Mouse (Mus musculus): ENCODE data around the gene Ugt1a6b. TPM values are rescaled to one million over a fixed set of nuclear protein-coding genes. Genes with fewer than 3 reads are reported as not detected.

Ugt1a6b gene
- polyA plus RNA-seq, 1 experiment from 2014 or later, result 0.48 TPM

- Histone ChIP-seq H3K9me3 (replicated peaks) (peaks cover 59% of the 10 kb centered on the region), H3K9ac (no peak overlapping the region), H3K27ac (no peak overlapping the region), H3K4me2 (no peak overlapping the region), H3K27me3 (no peaks in the 10 kb centered on the region), H3K4me1 (no peaks in the 10 kb centered on the region), H3K36me3 (ENCODE audit: poor library complexity, severe bottlenecking) (no peaks in the 10 kb centered on the region), H3K4me3 (no peak overlapping the region)
- WGBS, result 60% methylated on average over 8 of the region's 8 CpGs
- ATAC-seq, result no peak
Measured at GRCm38 (mm10) chr1:88212341-88213045, 109.4 kb downstream of the Ugt1a6b start.

- Histone ChIP-seq H3K27ac (no peak overlapping the region), H3K4me2 (no peak overlapping the region), H3K9me3 (replicated peaks) (peaks cover 61% of the 10 kb centered on the region), H3K27me3 (no peaks in the 10 kb centered on the region), H3K4me3 (no peak overlapping the region), H3K4me1 (no peaks in the 10 kb centered on the region), H3K36me3 (ENCODE audit: poor library complexity, severe bottlenecking) (no peaks in the 10 kb centered on the region), H3K9ac (no peak overlapping the region)
- WGBS, result 77% methylated on average over 1 of the region's 1 CpGs
- ATAC-seq, result no peak
Measured at GRCm38 (mm10) chr1:88213061-88213460, 110.0 kb downstream of the Ugt1a6b start.

- H3K4me1 ChIP-seq, result no peaks in the 10 kb centered on the region
- H3K9me3 ChIP-seq (replicated peaks), result peaks cover 61% of the 10 kb centered on the region
- H3K4me3 ChIP-seq, result no peak overlapping the region
- no peak for ATAC-seq
- H3K36me3 ChIP-seq (ENCODE audit: poor library complexity, severe bottlenecking), result no peaks in the 10 kb centered on the region
- no peaks in the 10 kb centered on the region for H3K27me3 ChIP-seq
- no peak overlapping the region for H3K9ac ChIP-seq
- WGBS, result 83% methylated on average over 2 of the region's 2 CpGs
- no peak overlapping the region for H3K4me2 ChIP-seq
- no peak overlapping the region for H3K27ac ChIP-seq
Measured at GRCm38 (mm10) chr1:88213766-88214461, 110.9 kb downstream of the Ugt1a6b start.

GRCm38 (mm10) chr1:88214462-88214952, 111.5 kb downstream of the Ugt1a6b start:
- Histone ChIP-seq H3K4me3 (no peak overlapping the region), H3K9ac (no peak overlapping the region), H3K4me1 (no peaks in the 10 kb centered on the region), H3K9me3 (replicated peaks) (peaks cover 61% of the 10 kb centered on the region), H3K27me3 (no peaks in the 10 kb centered on the region), H3K27ac (no peak overlapping the region), H3K4me2 (no peak overlapping the region), H3K36me3 (ENCODE audit: poor library complexity, severe bottlenecking) (no peaks in the 10 kb centered on the region)
- ATAC-seq, result no peak
- WGBS, result 79% methylated on average over 2 of the region's 2 CpGs

- 71% methylated on average over 10 of the region's 10 CpGs for WGBS
- Histone ChIP-seq H3K27ac (no peak overlapping the region), H3K36me3 (ENCODE audit: poor library complexity, severe bottlenecking) (no peaks in the 10 kb centered on the region), H3K27me3 (no peaks in the 10 kb centered on the region), H3K9me3 (replicated peaks) (peaks cover 61% of the 10 kb centered on the region), H3K4me3 (no peak overlapping the region), H3K4me1 (no peaks in the 10 kb centered on the region), H3K4me2 (no peak overlapping the region), H3K9ac (no peak overlapping the region)
- no peak for ATAC-seq
Measured at GRCm38 (mm10) chr1:88215466-88216380, 112.7 kb downstream of the Ugt1a6b start.

GRCm38 (mm10) chr1:88216551-88216950, 113.5 kb downstream of the Ugt1a6b start:
- Histone ChIP-seq H3K36me3 (ENCODE audit: poor library complexity, severe bottlenecking) (no peaks in the 10 kb centered on the region), H3K4me1 (no peaks in the 10 kb centered on the region), H3K9ac (no peak overlapping the region), H3K27me3 (no peaks in the 10 kb centered on the region), H3K27ac (no peak overlapping the region), H3K9me3 (replicated peaks) (peaks cover 58% of the 10 kb centered on the region), H3K4me2 (no peak overlapping the region), H3K4me3 (no peak overlapping the region)
- no peak for ATAC-seq
- WGBS, result 67% methylated on average over 2 of the region's 2 CpGs

GRCm38 (mm10) chr1:88217144-88217543, 114.1 kb downstream of the Ugt1a6b start:
- Histone ChIP-seq H3K9me3 (replicated peaks) (peaks cover 54% of the 10 kb centered on the region), H3K4me1 (no peaks in the 10 kb centered on the region), H3K27me3 (no peaks in the 10 kb centered on the region), H3K4me2 (no peak overlapping the region), H3K9ac (no peak overlapping the region), H3K27ac (no peak overlapping the region), H3K4me3 (no peak overlapping the region), H3K36me3 (ENCODE audit: poor library complexity, severe bottlenecking) (no peaks in the 10 kb centered on the region)
- WGBS, result 63% methylated on average over 2 of the region's 2 CpGs
- no peak for ATAC-seq

- no peak overlapping the region for H3K27ac ChIP-seq
- H3K27me3 ChIP-seq, result no peaks in the 10 kb centered on the region
- no peaks in the 10 kb centered on the region for H3K36me3 ChIP-seq (ENCODE audit: poor library complexity, severe bottlenecking)
- H3K9me3 ChIP-seq (replicated peaks), result peaks cover 51% of the 10 kb centered on the region
- ATAC-seq, result no peak
- no peak overlapping the region for H3K4me3 ChIP-seq
- no peak overlapping the region for H3K4me2 ChIP-seq
- no peak overlapping the region for H3K9ac ChIP-seq
- no peaks in the 10 kb centered on the region for H3K4me1 ChIP-seq
- WGBS, result 40% methylated on average over 3 of the region's 3 CpGs
Measured at GRCm38 (mm10) chr1:88217576-88217975, 114.5 kb downstream of the Ugt1a6b start.

- WGBS, result 75% methylated on average over 9 of the region's 9 CpGs
- no peak overlapping the region for H3K27ac ChIP-seq
- ATAC-seq, result no peak
Measured at GRCm38 (mm10) chr1:88218051-88218450, 115.0 kb downstream of the Ugt1a6b start.

GRCm38 (mm10) chr1:88218591-88218990, 115.5 kb downstream of the Ugt1a6b start:
- no peak overlapping the region for H3K27ac ChIP-seq
- H3K4me1 ChIP-seq, result no peaks in the 10 kb centered on the region
- H3K4me3 ChIP-seq, result no peak overlapping the region
- no peak overlapping the region for H3K9ac ChIP-seq
- ATAC-seq, result no peak
- no peaks in the 10 kb centered on the region for H3K36me3 ChIP-seq (ENCODE audit: poor library complexity, severe bottlenecking)
- H3K27me3 ChIP-seq, result no peaks in the 10 kb centered on the region
- WGBS, result 49% methylated on average over 4 of the region's 4 CpGs
- peaks cover 41% of the 10 kb centered on the region for H3K9me3 ChIP-seq (replicated peaks)
- H3K4me2 ChIP-seq, result no peak overlapping the region

More at GRCm38 (mm10) chr1:88218051-88218450, 115.0 kb downstream of the Ugt1a6b start:
- Histone ChIP-seq H3K27me3 (no peaks in the 10 kb centered on the region), H3K4me2 (no peak overlapping the region), H3K4me1 (no peaks in the 10 kb centered on the region), H3K36me3 (ENCODE audit: poor library complexity, severe bottlenecking) (no peaks in the 10 kb centered on the region), H3K9ac (no peak overlapping the region), H3K9me3 (replicated peaks) (peaks cover 46% of the 10 kb centered on the region), H3K4me3 (no peak overlapping the region)

GRCm38 (mm10) chr1:88219054-88219453, 116.0 kb downstream of the Ugt1a6b start:
- no peak overlapping the region for H3K9ac ChIP-seq
- no peaks in the 10 kb centered on the region for H3K4me1 ChIP-seq
- WGBS, result 17% methylated on average over 1 of the region's 1 CpGs
- ATAC-seq, result no peak
- no peak overlapping the region for H3K27ac ChIP-seq
- peaks cover 36% of the 10 kb centered on the region for H3K9me3 ChIP-seq (replicated peaks)
- no peak overlapping the region for H3K4me3 ChIP-seq
- H3K36me3 ChIP-seq (ENCODE audit: poor library complexity, severe bottlenecking), result no peaks in the 10 kb centered on the region
- H3K4me2 ChIP-seq, result no peak overlapping the region
- H3K27me3 ChIP-seq, result no peaks in the 10 kb centered on the region

- H3K9me3 ChIP-seq (replicated peaks), result peaks cover 27% of the 10 kb centered on the region
- H3K9ac ChIP-seq, result no peak overlapping the region
- H3K27ac ChIP-seq, result no peak overlapping the region
- no peak for ATAC-seq
- H3K4me1 ChIP-seq, result no peaks in the 10 kb centered on the region
- no peaks in the 10 kb centered on the region for H3K27me3 ChIP-seq
- H3K36me3 ChIP-seq (ENCODE audit: poor library complexity, severe bottlenecking), result no peaks in the 10 kb centered on the region
- no peak overlapping the region for H3K4me3 ChIP-seq
- no peak overlapping the region for H3K4me2 ChIP-seq
Measured at GRCm38 (mm10) chr1:88220336-88220735, 117.3 kb downstream of the Ugt1a6b start.
